Mouse (Mus musculus): Measurements from ENCODE around the gene Gm6676. TPM values are rescaled to one million over a fixed set of nuclear protein-coding genes. Genes with fewer than 3 reads are reported as not detected.

The Gm6676 gene
- not detected in 2 replicates for polyA plus RNA-seq (2012; ENCODE audit: low replicate concordance)

GRCm38 (mm10) chr14:7125312-7125711 lies at the start of gene Gm6676:
Gene Gm6676, minus strand, starts transcription at chr14:7125412.

GRCm38 (mm10) chr14:7174483-7174971 lies 49.3 kb upstream of the Gm6676 start, which contains the start of gene Gm3512:
Gene Gm3512, minus strand, starts transcription at chr14:7174533.

DNA sequence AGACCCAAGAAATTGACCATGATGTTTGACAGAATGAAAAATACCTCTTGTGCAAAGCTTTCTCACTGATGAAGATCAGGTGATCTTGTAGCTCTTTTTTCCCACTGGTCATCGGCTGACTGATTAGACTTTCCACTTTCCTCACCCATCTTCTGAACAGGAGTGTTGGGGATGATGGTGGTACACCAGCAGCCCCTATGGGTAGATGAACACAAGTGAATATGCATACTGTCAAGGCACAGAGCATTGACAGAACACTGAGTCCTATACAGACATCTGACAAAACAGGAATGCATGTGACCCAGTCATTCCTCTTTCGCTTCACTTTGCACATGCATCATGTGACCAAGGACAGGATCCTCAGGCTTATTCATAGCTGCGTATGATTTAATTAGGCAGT lies 24.7 kb downstream of the Gm6676 start, which contains the start of gene Gm3696:
Gene Gm3696, minus strand, starts transcription at position 101 of the 400 bp plus-strand sequence.

Other genes starting within 250 kb of the Gm6676 start
- gene Gm3667, start 235.4 kb downstream of the Gm6676 start, polyA plus RNA-seq (2012; ENCODE audit: low replicate concordance) = not detected in 2 replicates
- not detected in 2 replicates for gene Gm6356, start 151.6 kb downstream of the Gm6676 start, polyA plus RNA-seq (2012; ENCODE audit: low replicate concordance)
- gene Gm10406, start 98.0 kb downstream of the Gm6676 start, polyA plus RNA-seq (2012; ENCODE audit: low replicate concordance) = not detected in 2 replicates
- gene Gm3685, start 80.4 kb downstream of the Gm6676 start, polyA plus RNA-seq (2012; ENCODE audit: low replicate concordance) = not detected in 2 replicates
- gene Gm3696, start 24.8 kb downstream of the Gm6676 start, polyA plus RNA-seq (2012; ENCODE audit: low replicate concordance) = not detected in 2 replicates
- gene Gm3512, start 49.1 kb upstream of the Gm6676 start, polyA plus RNA-seq (2012; ENCODE audit: low replicate concordance) = not detected in 2 replicates
- gene Gm16434, start 69.1 kb upstream of the Gm6676 start, polyA plus RNA-seq (2012; ENCODE audit: low replicate concordance) = not detected in 2 replicates
- not detected in 2 replicates for gene Gm3727, start 139.3 kb upstream of the Gm6676 start, polyA plus RNA-seq (2012; ENCODE audit: low replicate concordance)
- not detected in 2 replicates for gene Gm3739, start 189.6 kb upstream of the Gm6676 start, polyA plus RNA-seq (2012; ENCODE audit: low replicate concordance)
- not detected in 2 replicates for gene Gm5797, start 207.0 kb upstream of the Gm6676 start, polyA plus RNA-seq (2012; ENCODE audit: low replicate concordance)
- gene Gm8374, start 239.7 kb upstream of the Gm6676 start, polyA plus RNA-seq (2012; ENCODE audit: low replicate concordance) = not detected in 2 replicates